Mouse (Mus musculus) midbrain, embryonic 14.5 days (tissue): ENCODE results near the gene Dnah7c. TPM values are rescaled to one million over a fixed set of nuclear protein-coding genes. Genes with fewer than 3 reads are reported as not detected.

Experiments
- ATAC-seq: fragments of 200-750 bp; cut with Nextera tagmentation; 2 replicates; pipeline ENCODE4 v1.8.0; 2017; ENCODE audit warnings: moderate number of reproducible peaks, moderate library complexity; ENCODE audit not compliant: low FRiP score, low TSS enrichment
- DNase-seq: peaks from one replicate; pipeline ENCODE4 v3.0.0-alpha.2; 2015
- H3K27ac ChIP-seq: fragments of 300-500 bp; sonication (generic); replicated peaks from 2 replicates; pipeline ENCODE4 v1.5.1; 2014; ENCODE audit warnings: mild to moderate bottlenecking, low read depth, low read length, moderate library complexity
- H3K27me3 ChIP-seq: fragments of 300-500 bp; sonication (generic); 2 replicates; pipeline ENCODE4 v1.6.1; 2014; ENCODE audit warnings: low read length, control low read depth, mixed read lengths; ENCODE audit not compliant: control insufficient read depth, insufficient read depth
- H3K36me3 ChIP-seq: fragments of 300-500 bp; sonication (generic); 2 replicates; pipeline ENCODE4 v1.6.1; 2014; ENCODE audit warnings: low read length, control low read depth; ENCODE audit not compliant: control insufficient read depth, insufficient read depth
- H3K4me1 ChIP-seq: fragments of 300-500 bp; sonication (generic); 2 replicates; pipeline ENCODE4 v1.6.1; 2014; ENCODE audit warnings: mild to moderate bottlenecking, antibody characterized with exemption, low read length, control low read depth; ENCODE audit not compliant: control insufficient read depth, insufficient read depth
- H3K4me2 ChIP-seq: fragments of 300-500 bp; sonication (generic); 2 replicates; pipeline ENCODE4 v1.6.1; 2014; ENCODE audit warnings: mild to moderate bottlenecking, low read length, moderate library complexity
- H3K4me3 ChIP-seq: fragments of 300-500 bp; sonication (generic); replicated peaks from 2 replicates; pipeline ENCODE4 v1.5.1; 2014; ENCODE audit warnings: low read depth, low read length
- H3K9ac ChIP-seq: fragments of 300-500 bp; sonication (generic); replicated peaks from 2 replicates; pipeline ENCODE4 v1.6.1; 2014; ENCODE audit warnings: mild to moderate bottlenecking, low read length, moderate library complexity
- H3K9me3 ChIP-seq: fragments of 300-500 bp; sonication (generic); 2 replicates; pipeline ENCODE4 v1.6.1; 2016; ENCODE audit warnings: low read length, control low read depth, mixed read lengths; ENCODE audit not compliant: control insufficient read depth
- WGBS: fragments of 180-500 bp; shearing (Covaris S2); extraction: QIAGEN DNeasy Blood & Tissue Kit; methylation state at CpG from one replicate; pipeline ENCODE4 v1.1.7; 2014; 5-methylcytosine and 5-hydroxymethylcytosine counted together
- polyA plus RNA-seq: library from polyadenylated mRNA; unstranded; fragments of >200 nt; fragmentation: Nextera tagmentation; extraction: Ambion mirVana; gene quantifications from 2 replicates; pipeline ENCODE4 v1.2.1, GENCODE M21; 2014

Dnah7c gene
- polyA plus RNA-seq, 1 experiment from 2014 or later, result 0.24 TPM

DNA sequence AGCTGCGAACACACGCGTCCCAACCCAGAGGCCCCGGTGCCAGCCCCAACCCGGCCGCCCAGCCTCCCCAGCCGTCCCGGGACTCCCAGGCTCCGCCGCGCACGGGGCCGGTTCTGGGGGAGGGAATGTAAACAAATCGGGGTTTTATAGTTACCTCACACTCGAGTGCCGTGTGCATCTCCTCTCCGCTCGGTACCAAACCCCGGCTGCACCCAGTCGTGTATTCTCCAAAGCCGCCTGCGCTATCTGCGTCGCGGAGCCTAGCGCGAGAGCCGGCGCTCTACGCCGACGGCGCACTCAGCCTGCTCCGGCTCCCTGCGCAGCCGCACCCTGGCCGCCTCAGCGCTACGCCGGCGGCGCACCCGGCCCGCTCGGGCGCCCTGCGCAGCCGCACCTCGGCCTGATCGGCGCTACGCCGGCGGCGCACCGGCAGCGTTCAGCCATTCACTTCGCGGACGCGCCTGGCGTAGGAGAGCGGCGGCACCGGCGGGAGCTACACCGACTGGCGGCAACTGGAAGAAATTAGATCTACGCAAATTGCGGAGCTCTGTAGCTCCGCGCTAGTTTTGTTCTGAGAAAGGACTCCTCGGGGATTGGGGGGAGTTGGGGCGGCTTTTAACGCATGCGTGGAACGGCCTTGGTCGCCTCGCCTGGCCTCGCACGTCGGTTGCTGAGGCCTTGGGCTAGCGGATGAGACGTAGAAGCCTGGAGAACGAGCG lies 428.1 kb downstream of the Dnah7c start:
- peak overlapping the region; percentile 95 for H3K4me3 ChIP-seq
- peak overlapping the region; percentile 99 for H3K27ac ChIP-seq
- peak; percentile 95 for ATAC-seq
- no peaks in the 10 kb centered on the region for H3K9me3 ChIP-seq
- H3K9ac ChIP-seq, result peak overlapping the region; percentile 100
- peaks cover 24% of the 10 kb centered on the region for H3K4me1 ChIP-seq
- H3K27me3 ChIP-seq, result no peaks in the 10 kb centered on the region
- H3K4me2 ChIP-seq, result peak overlapping the region; percentile 77
- DNase-seq, result peak; percentile 99
- H3K36me3 ChIP-seq, result no peaks in the 10 kb centered on the region
- WGBS, result under 1% methylated on average over 86 of the region's 86 CpGs

- Histone ChIP-seq H3K27ac (peak overlapping the region; percentile 99), H3K27me3 (no peaks in the 10 kb centered on the region), H3K9ac (peak overlapping the region; percentile 42), H3K36me3 (no peaks in the 10 kb centered on the region), H3K9me3 (no peaks in the 10 kb centered on the region), H3K4me2 (peak overlapping the region; percentile 57), H3K4me3 (peak overlapping the region; percentile 95), H3K4me1 (peaks cover 24% of the 10 kb centered on the region)
- DNase-seq (peak; percentile 52), ATAC-seq (no peak)
- 26% methylated on average over 18 of the region's 18 CpGs for WGBS
These were observed 428.9 kb downstream of the Dnah7c start for GRCm38 (mm10) chr1:46854036-46854900.

- H3K27me3 ChIP-seq, result no peaks in the 10 kb centered on the region
- H3K4me3 ChIP-seq, result no peak overlapping the region
- H3K9ac ChIP-seq, result no peak overlapping the region
- no peak for ATAC-seq
- no peaks in the 10 kb centered on the region for H3K9me3 ChIP-seq
- H3K27ac ChIP-seq, result no peak overlapping the region
- H3K4me1 ChIP-seq, result peaks cover 10% of the 10 kb centered on the region
- 60% methylated on average over 4 of the region's 4 CpGs for WGBS
- no peak for DNase-seq
- no peaks in the 10 kb centered on the region for H3K36me3 ChIP-seq
- no peak overlapping the region for H3K4me2 ChIP-seq
These were observed 431.1 kb downstream of the Dnah7c start for GRCm38 (mm10) chr1:46856498-46856897.
